Mouse (Mus musculus) CH12.LX (cell line): ENCODE data around the gene Pakap. TPM values are rescaled to one million over a fixed set of nuclear protein-coding genes. Genes with fewer than 3 reads are reported as not detected.

Experiments used
- DNase-seq: peaks from one replicate; pipeline ENCODE4 v3.0.0-alpha.2; 2013; ENCODE audit errors: extremely low read depth
- H3K27ac ChIP-seq: 2 replicates; pipeline ENCODE4 v1.5.1; 2012; ENCODE audit warnings: low read depth, mild to moderate bottlenecking, control low read depth, moderate library complexity; ENCODE audit not compliant: insufficient read depth
- H3K27me3 ChIP-seq: replicated peaks from 2 replicates; pipeline ENCODE3; 2012; ENCODE audit warnings: inconsistent platforms
- H3K36me3 ChIP-seq, 2 experiments: replicated peaks in 1 of 2; 2 replicates each; pipeline versions ENCODE3 to v1.6.1; 2012; ENCODE audit warnings: inconsistent platforms in 1 of 2, low read length in 1 of 2, mild to moderate bottlenecking in 1 of 2, mixed read lengths in 1 of 2, moderate library complexity in 1 of 2; ENCODE audit not compliant: control insufficient read depth in 1 of 2, insufficient read depth in 1 of 2
- H3K4me1 ChIP-seq, 2 experiments: 2 replicates each; pipeline ENCODE4 v1.6.1; 2012; ENCODE audit warnings: inconsistent platforms in 1 of 2, moderate library complexity in 1 of 2; ENCODE audit not compliant: insufficient read depth in 2 of 2, control insufficient read depth in 1 of 2
- H3K4me2 ChIP-seq: 2 replicates; pipeline ENCODE4 v1.6.1; 2012; ENCODE audit warnings: low read depth, mild to moderate bottlenecking, control low read depth; ENCODE audit not compliant: poor library complexity, insufficient read depth, severe bottlenecking
- H3K4me3 ChIP-seq, 3 experiments: fragments of 150-350 bp in 1 of 3; sonication (generic) in 1 of 3; replicated peaks in 1 of 3; 2 replicates each; pipeline versions ENCODE3 to v1.5.1; 2011 to 2012; ENCODE audit warnings: low read depth in 2 of 3, low read length in 2 of 3, mild to moderate bottlenecking in 2 of 3, moderate library complexity in 2 of 3, control low read depth in 1 of 3, improper control_type of control experiment in 1 of 3, inconsistent platforms in 1 of 3, mixed read lengths in 1 of 3; ENCODE audit not compliant: poor library complexity in 1 of 3
- H3K79me2 ChIP-seq: replicated peaks from 2 replicates; pipeline ENCODE4 v1.6.1; 2012; ENCODE audit warnings: mild to moderate bottlenecking, moderate library complexity; ENCODE audit not compliant: control insufficient read depth, poor library complexity, insufficient read depth, severe bottlenecking; ENCODE audit errors: extremely low read depth
- H3K9ac ChIP-seq: 2 replicates; pipeline ENCODE4 v1.6.1; 2012; ENCODE audit warnings: low read depth, mild to moderate bottlenecking, control low read depth, moderate library complexity; ENCODE audit not compliant: insufficient read depth
- H3K9me3 ChIP-seq: replicated peaks from 2 replicates; pipeline ENCODE3; 2012; ENCODE audit warnings: low read length, inconsistent platforms, mixed read lengths
- BHLHE40 ChIP-seq: IDR thresholded peaks from 2 replicates; pipeline ENCODE4 v1.6.1; 2011; ENCODE audit warnings: mild to moderate bottlenecking, low read depth, low read length, improper control_type of control experiment
- CHD1 ChIP-seq: IDR thresholded peaks from 2 replicates; pipeline ENCODE4 v1.6.1; 2012; ENCODE audit warnings: low read depth, low read length, improper control_type of control experiment, inconsistent platforms
- CHD2 ChIP-seq: IDR thresholded peaks from 2 replicates; pipeline ENCODE4 v1.6.1; 2011; ENCODE audit warnings: low read length, improper control_type of control experiment
- EP300 ChIP-seq: IDR thresholded peaks from 2 replicates; pipeline ENCODE4 v1.6.1; 2011; ENCODE audit warnings: low read length, improper control_type of control experiment
- GABPA ChIP-seq: IDR thresholded peaks from 2 replicates; pipeline ENCODE4 v1.6.1; 2012; ENCODE audit warnings: low read depth, low read length, improper control_type of control experiment, inconsistent platforms; ENCODE audit not compliant: insufficient replicate concordance
- IRF4 ChIP-seq: IDR thresholded peaks from 2 replicates; pipeline ENCODE4 v1.6.1; 2014; ENCODE audit warnings: low read depth, mild to moderate bottlenecking, inconsistent platforms, low read length, improper control_type of control experiment
- JUN ChIP-seq: IDR thresholded peaks from 2 replicates; pipeline ENCODE4 v1.6.1; 2011; ENCODE audit warnings: low read depth, mild to moderate bottlenecking, low read length, improper control_type of control experiment, moderate library complexity; ENCODE audit not compliant: insufficient read depth
- MAFK ChIP-seq: IDR thresholded peaks from 2 replicates; pipeline ENCODE4 v1.6.1; 2011; ENCODE audit warnings: low read length, improper control_type of control experiment; ENCODE audit not compliant: insufficient replicate concordance
- MAX ChIP-seq: IDR thresholded peaks from 2 replicates; pipeline ENCODE4 v1.6.1; 2011; ENCODE audit warnings: low read length, improper control_type of control experiment
- MEF2A ChIP-seq: IDR thresholded peaks from 2 replicates; pipeline ENCODE4 v1.6.1; 2014; ENCODE audit warnings: low read depth, mild to moderate bottlenecking, inconsistent platforms, low read length, improper control_type of control experiment, borderline replicate concordance
- MXI1 ChIP-seq: IDR thresholded peaks from 2 replicates; pipeline ENCODE4 v1.6.1; 2011; ENCODE audit warnings: mild to moderate bottlenecking, low read depth, low read length, improper control_type of control experiment
- NELFE ChIP-seq: IDR thresholded peaks from 2 replicates; pipeline ENCODE4 v1.6.1; 2011; ENCODE audit warnings: low read depth, low read length, improper control_type of control experiment
- PAX5 ChIP-seq: IDR thresholded peaks from 2 replicates; pipeline ENCODE4 v1.6.1; 2012; ENCODE audit warnings: low read length, inconsistent platforms, mixed read lengths
- POLR2A ChIP-seq: IDR thresholded peaks from 2 replicates; pipeline ENCODE4 v1.6.1; 2011; ENCODE audit warnings: low read depth, mild to moderate bottlenecking, improper control_type of control experiment, low read length
- RAD21 ChIP-seq: IDR thresholded peaks from 2 replicates; pipeline ENCODE4 v1.6.1; 2011; ENCODE audit warnings: low read depth, mild to moderate bottlenecking, low read length, improper control_type of control experiment, moderate library complexity
- RCOR1 ChIP-seq: conservative IDR thresholded peaks from 2 replicates; pipeline ENCODE4 v1.6.1; 2012; ENCODE audit warnings: low read depth, mild to moderate bottlenecking, inconsistent platforms, low read length, improper control_type of control experiment
- SIN3A ChIP-seq: IDR thresholded peaks from 2 replicates; pipeline ENCODE4 v1.6.1; 2012; ENCODE audit warnings: low read length, improper control_type of control experiment, inconsistent platforms
- SMC3 ChIP-seq: IDR thresholded peaks from 2 replicates; pipeline ENCODE4 v1.6.1; 2011; ENCODE audit warnings: low read depth, low read length, improper control_type of control experiment
- USF2 ChIP-seq: conservative IDR thresholded peaks from 2 replicates; pipeline ENCODE4 v1.6.1; 2011; ENCODE audit warnings: low read depth, low read length, improper control_type of control experiment
- ZNF384 ChIP-seq: IDR thresholded peaks from 2 replicates; pipeline ENCODE4 v1.6.1; 2012; ENCODE audit warnings: low read depth, low read length, improper control_type of control experiment, inconsistent platforms
- dilution Hi-C: fragments of 300-500 bp; cut with MboI; formaldehyde crosslinking; loops from 2 replicates; pipeline ENCODE4 v1.14.3; 2020; ENCODE audit warnings: low sequenced_read_pairs; ENCODE audit not compliant: extremely low pct_unique_long_range_greater_than_20kb, extremely low pct_ligation_motif_present
- in situ Hi-C: fragments of 300-500 bp; cut with MboI; formaldehyde crosslinking; loops from 3 replicates; pipeline ENCODE4 v1.14.3; 2019; ENCODE audit warnings: low sequenced_read_pairs, low pct_ligation_motif_present, low pct_unique_long_range_greater_than_20kb, mixed read lengths
- polyA plus RNA-seq: library from polyadenylated mRNA; unstranded; fragments of >175 nt; gene quantifications from 2 replicates; pipeline ENCODE4 v1.2.1, GENCODE M21; 2012; ENCODE audit warnings: low read depth; ENCODE audit not compliant: insufficient read length
- total RNA-seq, 2 experiments: library from RNA; depleted of rRNA; stranded (reverse); fragments of 300-350 nt in 1 of 2; fragments of >200 nt in 1 of 2; gene quantifications; 2 replicates each; pipeline ENCODE4 v1.2.3; 2012 to 2014

Pakap gene
- total and polyA plus RNA-seq, 3 experiments = 0.08 to 0.14 TPM; not detected in 1

GRCm38 (mm10) chr4:57735426-57735825 lies 167.4 kb downstream of the Pakap start:
- no peak overlapping the region for H3K4me3 ChIP-seq
- H3K9me3 ChIP-seq = no peaks in the 10 kb centered on the region
- no peak overlapping the region for H3K4me2 ChIP-seq
- H3K9ac ChIP-seq = no peak overlapping the region
- no peak for DNase-seq
- dilution Hi-C loops (no loop called here), in situ Hi-C loops (no loop called here)
- peaks cover 4 to 19% of the 10 kb centered on the region in 2 experiments; a peak in 3 of 4 replicates for H3K4me1 ChIP-seq
- H3K27me3 ChIP-seq = no peaks in the 10 kb centered on the region
- no peaks in the 10 kb centered on the region for H3K36me3 ChIP-seq
- no peaks in the 10 kb centered on the region for H3K79me2 ChIP-seq
- H3K27ac ChIP-seq = no peak overlapping the region
- TF ChIP-seq PAX5 = no peak
- no peak for TF ChIP-seq MAFK
- no peak for TF ChIP-seq MEF2A
- no peak for TF ChIP-seq USF2
- TF ChIP-seq SMC3 = no peak
- TF ChIP-seq ZNF384 = no peak
- no peak for TF ChIP-seq EP300
- TF ChIP-seq IRF4 = no peak
- TF ChIP-seq JUN = no peak
- TF ChIP-seq CHD1 = no peak
- no peak for TF ChIP-seq SIN3A
- TF ChIP-seq MAX = no peak
- no peak for TF ChIP-seq GABPA
- TF ChIP-seq BHLHE40 = no peak
- TF ChIP-seq CHD2 = no peak
- TF ChIP-seq MXI1 = no peak
- TF ChIP-seq RCOR1 = no peak

- Histone ChIP-seq H3K9ac (no peak overlapping the region), H3K79me2 (no peaks in the 10 kb centered on the region), H3K4me2 (no peak overlapping the region), H3K27ac (no peak overlapping the region), H3K4me3 (no peak overlapping the region), H3K9me3 (no peaks in the 10 kb centered on the region), H3K4me1 (peaks cover 0 to 6% of the 10 kb centered on the region in 2 experiments; a peak in 2 of 4 replicates), H3K27me3 (no peaks in the 10 kb centered on the region), H3K36me3 (no peaks in the 10 kb centered on the region)
- in situ Hi-C loops = no loop called here
- no peak for TF ChIP-seq RAD21
- no peak for TF ChIP-seq PAX5
- TF ChIP-seq JUN = no peak
- TF ChIP-seq ZNF384 = no peak
- no peak for TF ChIP-seq CHD1
- no peak for TF ChIP-seq NELFE
- no peak for TF ChIP-seq RCOR1
- no peak for TF ChIP-seq POLR2A
- dilution Hi-C loops = no loop called here
- DNase-seq = no peak
These were observed 171.0 kb downstream of the Pakap start for GRCm38 (mm10) chr4:57738856-57739552.
